18 mouse cellular contexts compared by ENCODE assay signal in genomic region chr10:39308535-39308934, GRCm38 (mm10).
DNase-seq lines count a peak whose midpoint lies in the region; ATAC-seq and TF ChIP-seq lines count a peak whose summit lies in the region.
"Had no signal": no experiment of that assay in that cellular context is flagged by ENCODE, and none has a peak within 500 bp of the region (broad histone marks: within the 10 kb centered on the region; RNA-seq: fewer than 3 reads in every experiment).

No protein-coding gene starts in this region.

- DNase-seq in liver, embryonic 11.5 days (ENCODE audit: low spot score), result no peak
- DNase-seq: adrenal gland, adult 2 months; adrenal gland, adult 8-10 months; adrenal gland, postnatal 10 days; adrenal gland, postnatal 14 days; adrenal gland, postnatal 25 days; adrenal gland, postnatal 36 days; B cell, adult 2 months; cerebellum, adult 11 months; cerebellum, adult 11-12 months; cerebellum, adult 18-20 months; cerebellum, adult 2 months had no signal

- peak overlapping the region; percentile 56 for H3K4me2 ChIP-seq in myocyte (ENCODE audit: low read depth)
- no peak overlapping the region for H3K4me2 ChIP-seq in liver, embryonic 11.5 days

- H3K27me3 ChIP-seq in myocyte (ENCODE audit: control insufficient read depth, insufficient read depth, insufficient read length), result no peaks in the 10 kb centered on the region
- H3K27me3 ChIP-seq in liver, embryonic 11.5 days (replicated peaks; ENCODE audit: control insufficient read depth, insufficient read depth, low read length), result no peaks in the 10 kb centered on the region
- H3K27me3 ChIP-seq: CH12.LX, Patski had no signal

- no peaks in the 10 kb centered on the region for H3K9me3 ChIP-seq in liver, embryonic 11.5 days (ENCODE audit: control insufficient read depth, low read length)
- H3K9me3 ChIP-seq: G1E had no signal

- no peak overlapping the region for H3K27ac ChIP-seq in liver, embryonic 11.5 days (ENCODE audit: low read depth, low read length)

- WGBS in liver, embryonic 11.5 days, result 66% methylated on average over 1 of the region's 1 CpGs

- no peak overlapping the region for H3K4me3 ChIP-seq in myocyte
- no peak overlapping the region for H3K4me3 ChIP-seq in liver, embryonic 11.5 days (ENCODE audit: low read depth, low read length)

- H3K4me1 ChIP-seq in liver, embryonic 11.5 days (replicated peaks; ENCODE audit: control insufficient read depth, insufficient read depth, low read length), result no peaks in the 10 kb centered on the region

- no peak overlapping the region for H3ac ChIP-seq in myocyte (ENCODE audit: control insufficient read depth, insufficient read length)

- no peak for TF ChIP-seq POLR2A in myocyte (IDR thresholded peaks at IDR 0.05; ENCODE audit: insufficient read length, low read depth)

- ATAC-seq in liver, embryonic 11.5 days (replicated peaks; ENCODE audit: low FRiP score), result no peak
- ATAC-seq: activated CD4-positive, CD25-positive, alpha-beta regulatory T cell, adult 4 months; CD4-positive, CD25-positive, alpha-beta regulatory T cell, adult 4 months; Patski had no signal

- no peak overlapping the region for H3K9ac ChIP-seq in liver, embryonic 11.5 days (ENCODE audit: low read depth, low read length)

- H3K79me2 ChIP-seq in myocyte (ENCODE audit: control insufficient read depth, insufficient read depth), result no peaks in the 10 kb centered on the region

- no peaks in the 10 kb centered on the region for H3K36me3 ChIP-seq in myocyte (ENCODE audit: control insufficient read depth, insufficient read depth)
- no peaks in the 10 kb centered on the region for H3K36me3 ChIP-seq in liver, embryonic 11.5 days (ENCODE audit: control insufficient read depth, insufficient read depth, low read length)
- H3K36me3 ChIP-seq: G1E had no signal

TF ChIP-seq in myocyte, 11 proteins besides CTCF, POLR2A, EP300 and RAD21:
- TF ChIP-seq MYOG (IDR thresholded peaks at IDR 0.05; ENCODE audit: control insufficient read depth in 1 of 3, insufficient read depth in 1 of 3, insufficient read length in 2 of 3, low read depth in 2 of 3) (peak in 1 of 3 experiments; percentile 29), TCF12 (IDR thresholded peaks at IDR 0.05; ENCODE audit: insufficient read depth, poor library complexity, severe bottlenecking) (peak; percentile 52), MYOD1 (IDR thresholded peaks at IDR 0.05; ENCODE audit: control insufficient read depth in 1 of 3, insufficient read length in 2 of 3, low read depth in 2 of 3) (peak in 2 of 3 experiments; percentile 51 to 69), USF1 (IDR thresholded peaks at IDR 0.05; ENCODE audit: low read depth) (no peak)
